Mouse (Mus musculus): ENCODE data around the gene Nop56. TPM values are rescaled to one million over a fixed set of nuclear protein-coding genes. Genes with fewer than 3 reads are reported as not detected.

Nop56 gene
- total and polyA plus RNA-seq, 3 experiments = 523 to 1,109 (median 725) TPM

GRCm38 (mm10) chr2:130280224-130280623 is 6.0 kb downstream of the Nop56 start:
- TF ChIP-seq ELF1 (IDR thresholded peaks at IDR 0.05; ENCODE audit: low read depth, low read length) (no peak), SIN3A (IDR thresholded peaks at IDR 0.05; ENCODE audit: low read length) (no peak), TCF12 (IDR thresholded peaks at IDR 0.05; ENCODE audit: low read depth, low read length) (no peak), SMC3 (IDR thresholded peaks at IDR 0.05; ENCODE audit: low read depth, low read length) (no peak), MAX (IDR thresholded peaks at IDR 0.05; ENCODE audit: low read length) (no peak), BHLHE40 (IDR thresholded peaks at IDR 0.05; ENCODE audit: low read depth, low read length) (no peak), NRF1 (IDR thresholded peaks at IDR 0.05; ENCODE audit: low read depth, low read length) (no peak), MAFK (IDR thresholded peaks at IDR 0.05; ENCODE audit: insufficient replicate concordance, low read length) (no peak), POLR2A (IDR thresholded peaks at IDR 0.05; ENCODE audit: low read depth, low read length) (no peak), PAX5 (IDR thresholded peaks at IDR 0.05; ENCODE audit: low read length) (no peak), MAZ (IDR thresholded peaks at IDR 0.05; ENCODE audit: low read depth, low read length) (no peak)
- peak; percentile 29 for DNase-seq (ENCODE audit: extremely low read depth)
- Histone ChIP-seq H3K4me3 (replicated peaks in 1 of 3; ENCODE audit: low read depth in 2 of 3, low read length in 2 of 3, poor library complexity in 1 of 3) (no peak overlapping the region), H3K9ac (ENCODE audit: insufficient read depth, low read depth) (no peak overlapping the region), H3K9me3 (replicated peaks; ENCODE audit: low read length) (no peaks in the 10 kb centered on the region), H3K27ac (ENCODE audit: insufficient read depth, low read depth) (peak overlapping the region; percentile 17; the same call in 1 of the 2 replicates), H3K36me3 (replicated peaks in 1 of 2; ENCODE audit: control insufficient read depth in 1 of 2, insufficient read depth in 1 of 2, low read length in 1 of 2) (peaks cover 55 to 71% of the 10 kb centered on the region in 2 experiments), H3K4me2 (ENCODE audit: insufficient read depth, low read depth, poor library complexity, severe bottlenecking) (no peak overlapping the region), H3K79me2 (replicated peaks; ENCODE audit: control insufficient read depth, extremely low read depth, insufficient read depth, poor library complexity, severe bottlenecking) (peaks cover 43% of the 10 kb centered on the region), H3K4me1 (ENCODE audit: control insufficient read depth in 1 of 2, insufficient read depth in 2 of 2) (peaks cover 15 to 53% of the 10 kb centered on the region in 2 experiments), H3K27me3 (replicated peaks) (no peaks in the 10 kb centered on the region)
- in situ Hi-C loops (cut with MboI; ENCODE audit: low pct_ligation_motif_present, low pct_unique_long_range_greater_than_20kb, low sequenced_read_pairs) (loop anchor here (25.0 kb wide), 1 partner anchor 282 kb away; the partner anchor contains the start of gene Mrps26), dilution Hi-C loops (cut with MboI; ENCODE audit: extremely low pct_ligation_motif_present, extremely low pct_unique_long_range_greater_than_20kb, low sequenced_read_pairs) (no loop called here)

DNA sequence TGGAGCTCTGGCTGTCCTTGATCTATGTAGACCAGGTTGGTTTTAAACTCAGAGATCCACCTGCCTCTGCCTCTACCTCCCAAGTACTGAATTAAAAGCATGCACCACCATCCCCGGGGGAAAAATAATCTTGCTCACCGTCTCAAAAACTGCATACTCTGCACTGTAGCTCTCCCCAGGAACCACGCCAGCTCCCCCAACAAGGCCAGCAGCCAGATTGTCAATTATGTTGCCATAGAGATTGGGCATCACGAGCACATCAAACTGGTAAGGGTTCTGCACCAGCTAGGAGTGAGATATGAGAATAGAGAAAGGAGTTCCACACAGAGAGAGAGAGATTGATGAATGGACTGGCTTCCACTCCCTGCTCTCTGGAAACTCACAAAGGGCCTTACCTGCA is 6.6 kb downstream of the Nop56 start:
- Histone ChIP-seq H3K9me3 (replicated peaks; ENCODE audit: low read length) (no peaks in the 10 kb centered on the region), H3K4me1 (ENCODE audit: control insufficient read depth in 1 of 2, insufficient read depth in 2 of 2) (peaks cover 15 to 59% of the 10 kb centered on the region in 2 experiments), H3K79me2 (replicated peaks; ENCODE audit: control insufficient read depth, extremely low read depth, insufficient read depth, poor library complexity, severe bottlenecking) (peaks cover 37% of the 10 kb centered on the region), H3K36me3 (replicated peaks in 1 of 2; ENCODE audit: control insufficient read depth in 1 of 2, insufficient read depth in 1 of 2, low read length in 1 of 2) (peaks cover 50 to 68% of the 10 kb centered on the region in 2 experiments), H3K27me3 (replicated peaks) (no peaks in the 10 kb centered on the region), H3K27ac (ENCODE audit: insufficient read depth, low read depth) (no peak overlapping the region), H3K4me3 (replicated peaks in 1 of 3; ENCODE audit: low read depth in 2 of 3, low read length in 2 of 3, poor library complexity in 1 of 3) (no peak overlapping the region), H3K4me2 (ENCODE audit: insufficient read depth, low read depth, poor library complexity, severe bottlenecking) (no peak overlapping the region), H3K9ac (ENCODE audit: insufficient read depth, low read depth) (no peak overlapping the region)
- in situ Hi-C loops (cut with MboI; ENCODE audit: low pct_ligation_motif_present, low pct_unique_long_range_greater_than_20kb, low sequenced_read_pairs) (loop anchor here (25.0 kb wide), 1 partner anchor 281 kb away; the partner anchor contains the start of gene Mrps26), dilution Hi-C loops (cut with MboI; ENCODE audit: extremely low pct_ligation_motif_present, extremely low pct_unique_long_range_greater_than_20kb, low sequenced_read_pairs) (no loop called here)
- DNase-seq (ENCODE audit: extremely low read depth) = no peak
- TF ChIP-seq KAT2A (IDR thresholded peaks at IDR 0.05; ENCODE audit: insufficient replicate concordance, low read length) = no peak
- TF ChIP-seq CTCF (conservative IDR thresholded peaks at IDR 0.05 in 1 of 2, IDR thresholded peaks at IDR 0.05 in 1 of 2; ENCODE audit: low read depth in 2 of 2, low read length in 2 of 2) = no peak
- TF ChIP-seq TCF12 (IDR thresholded peaks at IDR 0.05; ENCODE audit: low read depth, low read length) = no peak
- no peak for TF ChIP-seq ZMIZ1 (IDR thresholded peaks at IDR 0.05; ENCODE audit: low read depth, low read length)
- no peak for TF ChIP-seq GABPA (IDR thresholded peaks at IDR 0.05; ENCODE audit: insufficient replicate concordance, low read depth, low read length)
- TF ChIP-seq CHD2 (IDR thresholded peaks at IDR 0.05; ENCODE audit: low read length) = no peak
- TF ChIP-seq USF1 (IDR thresholded peaks at IDR 0.05; ENCODE audit: low read depth, low read length) = no peak
- no peak for TF ChIP-seq ZKSCAN1 (IDR thresholded peaks at IDR 0.05; ENCODE audit: borderline replicate concordance, low read depth, low read length)
- TF ChIP-seq MAX (IDR thresholded peaks at IDR 0.05; ENCODE audit: low read length) = no peak
- TF ChIP-seq MAZ (IDR thresholded peaks at IDR 0.05; ENCODE audit: low read depth, low read length) = no peak
- no peak for TF ChIP-seq POLR2AphosphoS2 (IDR thresholded peaks at IDR 0.05; ENCODE audit: low read depth, low read length)
- TF ChIP-seq SIN3A (IDR thresholded peaks at IDR 0.05; ENCODE audit: low read length) = no peak
- TF ChIP-seq MEF2A (IDR thresholded peaks at IDR 0.05; ENCODE audit: borderline replicate concordance, low read depth, low read length) = no peak
- TF ChIP-seq USF2 (conservative IDR thresholded peaks at IDR 0.05; ENCODE audit: low read depth, low read length) = no peak
- TF ChIP-seq JUND (conservative IDR thresholded peaks at IDR 0.05; ENCODE audit: low read depth, low read length) = no peak
- TF ChIP-seq ZNF384 (IDR thresholded peaks at IDR 0.05; ENCODE audit: low read depth, low read length) = no peak
